Mouse (Mus musculus): ENCODE results near the gene Vps52. TPM values are rescaled to one million over a fixed set of nuclear protein-coding genes. Genes with fewer than 3 reads are reported as not detected.
A peak's percentile ranks its signal among the peaks of the same experiment; 100 is the strongest.

Gene Vps52
- total RNA-seq, 2 experiments from 2014 or later = 11.3 to 17.0 TPM

DNA sequence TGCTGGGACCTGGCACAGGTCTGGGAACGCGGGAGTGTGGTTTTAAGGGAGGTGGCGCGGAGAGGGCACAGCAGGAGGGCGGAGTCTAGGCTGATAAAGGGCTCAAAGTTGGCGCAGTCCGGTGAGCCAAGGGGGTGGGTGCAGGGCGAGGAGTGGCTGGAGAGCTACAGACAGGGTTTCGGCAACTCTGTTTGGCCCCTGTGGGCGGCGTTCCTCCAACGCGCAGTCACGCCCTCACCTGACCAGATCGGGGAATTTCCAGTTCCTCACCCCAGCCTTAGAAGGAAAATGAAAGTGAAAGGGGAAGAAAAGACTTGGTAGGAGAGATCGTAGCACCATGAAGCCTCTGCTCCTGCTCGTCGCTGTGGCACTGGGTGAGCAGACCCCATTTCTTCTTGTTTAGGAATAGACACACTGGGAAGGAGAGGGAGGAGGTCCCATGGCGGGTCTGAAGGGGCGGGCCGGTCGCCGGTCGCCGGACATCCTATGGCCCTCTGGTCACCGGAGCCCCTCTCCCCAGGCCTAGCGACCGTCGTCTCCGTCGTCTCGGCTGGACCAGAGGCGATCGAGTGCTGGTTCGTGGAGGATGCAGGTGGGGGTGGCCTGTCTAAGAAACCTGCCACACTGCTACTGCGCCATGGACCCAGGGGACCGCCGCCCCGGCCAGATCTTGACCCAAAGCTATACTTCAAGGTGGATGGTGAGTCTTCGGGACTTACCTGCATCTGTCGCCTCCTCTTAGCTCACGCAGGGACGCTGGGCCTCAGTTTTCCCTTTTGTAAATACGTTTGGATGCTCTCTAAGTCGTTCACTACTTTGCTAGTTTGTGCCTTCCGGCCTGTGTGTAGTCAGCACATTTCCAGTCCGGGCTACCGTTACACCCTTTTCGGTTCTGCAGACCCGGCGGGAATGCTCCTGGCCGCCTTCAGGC, 36.0 kb upstream of the Vps52 start:
- ATAC-seq (replicated peaks; ENCODE audit: low FRiP score, poor library complexity, severe bottlenecking) = peak; percentile 68

DNA sequence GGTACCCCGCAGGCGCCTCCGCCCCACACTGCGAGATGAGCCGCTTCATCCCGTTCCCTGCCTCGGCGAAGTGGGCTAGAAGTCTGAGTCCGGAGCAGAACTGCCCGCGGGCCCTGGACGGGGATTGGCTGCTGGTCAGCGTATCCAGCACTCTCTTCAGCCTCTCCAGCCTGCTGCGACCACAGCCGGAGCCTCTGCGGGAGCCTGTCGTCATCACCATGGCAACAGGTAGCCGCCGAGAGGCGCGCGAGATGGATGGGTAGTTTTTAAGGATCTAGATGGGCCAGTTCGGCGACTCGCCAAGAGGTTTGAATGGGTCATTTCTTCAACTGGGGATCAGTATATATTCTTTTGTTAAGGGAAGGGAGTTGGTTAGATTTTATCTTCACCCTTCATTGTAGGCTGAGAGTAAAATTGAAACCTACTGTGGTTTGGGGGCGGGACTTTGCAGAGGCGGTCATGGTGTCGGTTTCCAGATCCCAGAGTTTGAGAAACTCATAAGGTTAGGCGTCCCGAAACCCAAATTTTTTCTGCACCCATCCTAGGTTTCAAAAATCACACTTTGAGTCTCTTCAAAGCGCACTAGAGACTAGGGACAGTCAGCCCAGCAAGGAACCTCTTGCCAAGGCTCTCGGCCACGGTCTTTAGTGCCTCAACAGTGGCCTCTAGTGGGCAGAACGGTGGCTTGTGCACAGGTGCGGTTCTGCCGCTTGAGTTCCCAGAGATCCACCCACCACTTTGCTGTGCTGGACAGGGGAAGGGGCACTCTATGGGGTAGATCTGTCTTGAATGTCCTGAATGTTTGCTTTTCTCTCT, 35.1 kb upstream of the Vps52 start:
- ATAC-seq (replicated peaks; ENCODE audit: low FRiP score, poor library complexity, severe bottlenecking) = peak; percentile 61

- no peak for ATAC-seq (replicated peaks; ENCODE audit: low FRiP score, poor library complexity, severe bottlenecking)
These were observed 34.3 kb upstream of the Vps52 start for GRCm38 (mm10) chr17:33921361-33921760.

GRCm38 (mm10) chr17:33924577-33925283, 30.9 kb upstream of the Vps52 start:
- ATAC-seq (replicated peaks; ENCODE audit: low FRiP score, poor library complexity, severe bottlenecking) = no peak

- ATAC-seq (replicated peaks; ENCODE audit: low FRiP score, poor library complexity, severe bottlenecking) = no peak
These were observed 30.1 kb upstream of the Vps52 start for GRCm38 (mm10) chr17:33925406-33926116.

- no peak for ATAC-seq (replicated peaks; ENCODE audit: low FRiP score, poor library complexity, severe bottlenecking)
These were observed 29.2 kb upstream of the Vps52 start for GRCm38 (mm10) chr17:33926207-33926932.

- ATAC-seq (replicated peaks; ENCODE audit: low FRiP score, poor library complexity, severe bottlenecking) = no peak
These were observed 27.2 kb upstream of the Vps52 start for GRCm38 (mm10) chr17:33928251-33928947.

- peak; percentile 89 for ATAC-seq (replicated peaks; ENCODE audit: low FRiP score, poor library complexity, severe bottlenecking)
These were observed 26.0 kb upstream of the Vps52 start, which contains the start of gene Rgl2 for GRCm38 (mm10) chr17:33929371-33930279. Rgl2 (plus strand) TSS chr17:33929543.

DNA sequence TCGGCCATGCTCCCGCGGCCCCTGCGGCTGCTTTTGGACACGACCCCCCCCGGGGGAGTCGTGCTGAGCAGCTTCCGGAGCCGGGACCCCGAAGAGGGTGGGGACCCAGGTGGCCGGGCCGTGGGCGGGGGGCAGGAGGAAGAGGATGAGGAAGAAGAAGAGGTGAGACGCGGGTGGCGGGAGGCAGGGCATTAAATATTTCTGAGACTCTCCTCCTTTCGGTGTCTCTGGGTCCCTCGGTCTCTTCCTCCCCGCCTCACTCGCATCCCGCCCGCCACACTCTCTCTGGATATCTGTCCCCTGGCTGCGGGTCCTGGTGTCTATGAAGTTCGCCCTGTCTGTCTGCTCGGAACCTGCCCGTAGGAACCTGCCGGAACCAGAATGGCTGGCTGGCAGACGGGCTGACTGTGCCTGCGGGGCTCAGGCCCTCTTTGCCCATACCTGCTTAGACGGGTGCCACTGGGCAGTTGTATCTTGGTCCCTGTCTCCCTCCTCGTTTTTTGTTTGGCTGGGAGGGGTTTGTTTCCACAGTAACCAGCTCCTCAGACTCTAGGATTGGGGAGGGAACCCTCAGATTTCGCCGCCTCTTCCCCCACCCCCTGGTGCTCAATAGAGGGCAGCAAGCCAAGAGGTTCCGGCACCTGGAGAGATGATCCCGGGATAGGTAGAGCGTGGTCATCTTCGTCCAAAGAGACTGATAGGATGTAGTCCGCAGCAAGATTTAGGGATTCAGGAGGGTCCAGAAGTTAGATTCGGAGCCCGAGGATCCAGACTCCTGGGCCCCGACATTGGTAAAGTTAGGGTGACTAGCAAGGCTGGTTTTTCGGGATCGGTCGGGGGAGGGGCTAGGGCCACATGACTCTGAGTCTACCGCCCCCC, 25.1 kb upstream of the Vps52 start:
- no peak for ATAC-seq (replicated peaks; ENCODE audit: low FRiP score, poor library complexity, severe bottlenecking)

- no peak for ATAC-seq (replicated peaks; ENCODE audit: low FRiP score, poor library complexity, severe bottlenecking)
These were observed 24.3 kb upstream of the Vps52 start for GRCm38 (mm10) chr17:33931159-33931866.

- ATAC-seq (replicated peaks; ENCODE audit: low FRiP score, poor library complexity, severe bottlenecking) = no peak
These were observed 23.7 kb upstream of the Vps52 start for GRCm38 (mm10) chr17:33931947-33932346.

- no peak for ATAC-seq (replicated peaks; ENCODE audit: low FRiP score, poor library complexity, severe bottlenecking)
These were observed 23.2 kb upstream of the Vps52 start for GRCm38 (mm10) chr17:33932448-33932847.

- no peak for ATAC-seq (replicated peaks; ENCODE audit: low FRiP score, poor library complexity, severe bottlenecking)
These were observed 22.6 kb upstream of the Vps52 start for GRCm38 (mm10) chr17:33932970-33933369.

DNA sequence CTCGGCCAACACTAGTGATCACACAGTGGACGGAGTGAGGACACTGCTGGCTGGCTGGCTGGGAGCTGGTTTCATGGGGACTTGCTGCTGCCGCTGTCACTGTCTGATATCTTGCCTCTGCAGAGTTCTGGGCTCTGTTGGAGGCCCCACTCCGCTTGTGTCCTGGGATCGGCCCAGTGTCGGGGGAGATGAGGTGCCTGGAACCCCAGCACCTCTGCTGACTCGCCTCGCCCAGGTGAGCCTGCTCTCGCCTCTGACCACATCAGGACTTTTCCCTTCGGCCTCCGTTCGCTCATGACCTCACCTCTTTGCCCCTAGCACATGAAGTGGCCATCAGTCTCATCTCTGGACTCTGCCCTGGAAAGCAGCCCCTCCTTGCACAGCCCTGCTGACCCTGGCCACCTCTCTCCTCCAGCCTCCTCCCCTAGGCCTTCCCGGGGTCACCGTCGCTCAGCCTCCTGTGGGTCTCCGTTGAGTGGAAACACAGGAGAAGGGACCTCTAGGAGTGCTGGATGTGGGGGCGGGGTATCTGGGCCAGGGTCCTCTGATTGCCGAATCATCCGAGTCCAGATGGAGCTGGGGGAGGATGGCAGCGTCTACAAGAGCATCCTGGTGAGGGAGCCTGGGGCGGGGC, 20.1 kb upstream of the Vps52 start:
- ATAC-seq (replicated peaks; ENCODE audit: low FRiP score, poor library complexity, severe bottlenecking) = no peak

DNA sequence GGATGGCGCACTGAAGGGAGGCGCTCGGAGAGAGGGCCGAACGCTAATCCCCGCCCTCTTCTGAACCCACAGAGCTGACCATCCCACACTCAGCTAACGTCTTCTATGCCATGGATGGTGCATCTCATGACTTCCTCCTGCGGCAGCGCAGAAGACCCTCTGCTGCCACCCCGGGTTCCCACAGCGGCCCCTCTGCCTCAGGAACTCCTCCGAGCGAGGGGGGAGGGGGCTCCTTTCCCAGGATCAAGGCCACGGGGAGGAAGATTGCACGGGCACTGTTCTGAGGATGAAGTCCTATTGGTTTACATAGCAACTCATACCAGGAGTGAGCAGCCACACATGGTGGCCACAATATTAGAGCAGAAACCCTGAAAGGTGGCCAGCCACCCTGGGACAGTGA, 18.6 kb upstream of the Vps52 start:
- no peak for ATAC-seq (replicated peaks; ENCODE audit: low FRiP score, poor library complexity, severe bottlenecking)

Data from erythroblast, adult 5-6 weeks (primary cell).